Mouse (Mus musculus): ENCODE measurements around the gene Irf2bp2.

DNA sequence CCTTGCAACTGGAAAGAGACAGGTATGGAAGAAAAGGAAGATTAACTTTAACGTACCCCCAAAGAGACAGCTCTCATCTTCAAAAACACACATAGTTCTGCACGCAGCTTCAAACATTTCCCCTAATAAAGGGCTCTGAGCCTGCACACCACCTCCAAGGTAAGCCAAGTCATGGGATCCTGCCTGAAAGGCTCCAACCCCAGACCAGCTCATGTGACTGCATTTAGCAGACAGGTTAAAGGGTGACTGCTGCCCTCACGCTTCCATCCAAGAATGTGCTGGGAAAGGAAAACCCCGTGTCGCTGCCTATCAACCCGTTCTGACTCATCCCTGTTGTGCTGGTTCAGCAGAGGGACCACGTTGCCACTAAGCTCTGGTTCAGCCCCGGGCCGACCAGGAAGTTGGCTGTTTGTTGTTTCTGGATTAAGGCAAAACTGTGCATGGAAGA, 1.9 kb downstream of the Irf2bp2 start:
- TF ChIP-seq POLR2A (IDR thresholded peaks at IDR 0.05; ENCODE audit: low read depth, low read length): no peak
- TF ChIP-seq CTCF (IDR thresholded peaks at IDR 0.05; ENCODE audit: extremely low read depth, insufficient read length, insufficient replicate concordance, low read depth, low read length): no peak
